Mouse (Mus musculus) forebrain, postnatal 0 days (tissue): Measurements from ENCODE around the gene Olfr1148. TPM values are rescaled to one million over a fixed set of nuclear protein-coding genes. Genes with fewer than 3 reads are reported as not detected.

Source experiments
- ATAC-seq: fragments of 200-750 bp; cut with Nextera tagmentation; 2 replicates; pipeline ENCODE4 v1.8.0; 2017; ENCODE audit warnings: mild to moderate bottlenecking, moderate library complexity
- DNase-seq: peaks from one replicate; pipeline ENCODE4 v3.0.0-alpha.2; 2015
- H3K27ac ChIP-seq: fragments of 300-500 bp; sonication (generic); 2 replicates; pipeline ENCODE4 v1.5.1; 2014; ENCODE audit warnings: low read depth, mild to moderate bottlenecking, antibody characterized with exemption, low read length, moderate library complexity, mixed read lengths
- H3K27me3 ChIP-seq: fragments of 300-500 bp; sonication (generic); 2 replicates; pipeline ENCODE4 v1.6.1; 2014; ENCODE audit warnings: mild to moderate bottlenecking, low read length, mixed read lengths; ENCODE audit not compliant: insufficient read depth
- H3K36me3 ChIP-seq: fragments of 300-500 bp; sonication (generic); 2 replicates; pipeline ENCODE4 v1.6.1; 2014; ENCODE audit warnings: mild to moderate bottlenecking, moderate library complexity; ENCODE audit not compliant: insufficient read depth
- H3K4me1 ChIP-seq: fragments of 300-500 bp; sonication (generic); 2 replicates; pipeline ENCODE4 v1.6.1; 2014; ENCODE audit warnings: antibody characterized with exemption; ENCODE audit not compliant: insufficient read depth
- H3K4me2 ChIP-seq: fragments of 300-500 bp; sonication (generic); 2 replicates; pipeline ENCODE4 v1.6.1; 2014; ENCODE audit warnings: low read depth, mild to moderate bottlenecking, moderate library complexity
- H3K4me3 ChIP-seq: fragments of 300-500 bp; sonication (generic); 2 replicates; pipeline ENCODE4 v1.5.1; 2014; ENCODE audit warnings: low read depth, low read length, mixed read lengths
- H3K9ac ChIP-seq: fragments of 300-500 bp; sonication (generic); 2 replicates; pipeline ENCODE4 v1.6.1; 2014; ENCODE audit warnings: mild to moderate bottlenecking
- H3K9me3 ChIP-seq: fragments of 300-500 bp; sonication (generic); 2 replicates; pipeline ENCODE4 v1.6.1; 2016; ENCODE audit warnings: low read length
- CTCF ChIP-seq: sonication (generic); IDR thresholded peaks from 2 replicates; pipeline ENCODE4 v1.5.1; 2016; ENCODE audit warnings: antibody characterized with exemption, control low read depth, low read depth
- WGBS: fragments of 180-500 bp; shearing (Covaris S2); extraction: QIAGEN DNeasy Blood & Tissue Kit; methylation state at CpG from one replicate; pipeline ENCODE4 v1.1.7; 2014; 5-methylcytosine and 5-hydroxymethylcytosine counted together
- polyA plus RNA-seq: library from polyadenylated mRNA; unstranded; fragments of >200 nt; fragmentation: Nextera tagmentation; extraction: Ambion mirVana; gene quantifications from 2 replicates; pipeline ENCODE4 v1.2.1, GENCODE M21; 2015
- total RNA-seq: library from RNA; depleted of rRNA; stranded (reverse); fragments of >200 nt; gene quantifications from 2 replicates; pipeline ENCODE4 v1.2.3, GENCODE M21; 2014; rRNA removed

Gene Olfr1148
- total RNA-seq (not detected in 2 replicates), polyA plus RNA-seq (not detected in 2 replicates)

- DNase-seq (no peak), ATAC-seq (no peak)
- 98% methylated on average over 1 of the region's 1 CpGs for WGBS
- Histone ChIP-seq H3K36me3 (no peaks in the 10 kb centered on the region), H3K9me3 (no peaks in the 10 kb centered on the region), H3K4me3 (no peak within 1 kb of the TSS), H3K4me1 (no peaks in the 10 kb centered on the region), H3K4me2 (no peak within 1 kb of the TSS), H3K27ac (no peak within 1 kb of the TSS), H3K27me3 (no peaks in the 10 kb centered on the region), H3K9ac (no peak within 1 kb of the TSS)
- TF ChIP-seq CTCF, result no peak
Observed at GRCm38 (mm10) chr2:87830233-87830632, at the start of gene Olfr1148. Olfr1148 (plus strand) TSS chr2:87830533.

- no peak for DNase-seq
- H3K4me3 ChIP-seq, result no peak within 1 kb of the TSS
Observed at GRCm38 (mm10) chr2:87800292-87800691, 30.0 kb upstream of the Olfr1148 start, which contains the start of gene Olfr1143. Olfr1143 (plus strand) TSS chr2:87800592.

DNA sequence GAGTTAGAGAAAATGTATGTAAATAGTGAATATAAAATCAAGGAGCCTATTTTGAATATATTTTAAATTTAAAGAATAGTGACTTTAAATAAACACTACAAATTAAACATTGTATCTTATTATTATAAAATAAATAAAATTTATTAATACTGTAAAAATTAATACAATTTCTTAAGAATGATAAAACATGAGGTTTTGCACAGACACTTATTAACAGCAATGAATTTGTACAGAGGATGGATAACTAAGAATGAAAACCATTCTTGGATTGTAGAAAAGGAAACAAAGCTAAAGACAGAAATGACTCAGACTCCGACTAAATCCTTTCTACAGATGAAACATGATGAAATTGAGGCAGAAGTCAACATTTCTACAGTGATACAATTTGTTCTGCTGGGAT lies 20.8 kb upstream of the Olfr1148 start, which contains the start of gene Olfr1145:
Gene Olfr1145 (plus strand): TSS at position 301 of the 400 bp plus-strand sequence.
- Histone ChIP-seq H3K27me3 (no peaks in the 10 kb centered on the region), H3K4me1 (no peaks in the 10 kb centered on the region), H3K4me3 (no peak within 1 kb of the TSS), H3K9me3 (no peaks in the 10 kb centered on the region), H3K36me3 (no peaks in the 10 kb centered on the region), H3K9ac (no peak within 1 kb of the TSS), H3K4me2 (no peak within 1 kb of the TSS), H3K27ac (no peak within 1 kb of the TSS)
- ATAC-seq (no peak), DNase-seq (no peak)
- WGBS, result 86% methylated on average over 1 of the region's 1 CpGs
- no peak for TF ChIP-seq CTCF

More at GRCm38 (mm10) chr2:87800292-87800691, 30.0 kb upstream of the Olfr1148 start, which contains the start of gene Olfr1143:
- Histone ChIP-seq H3K9ac (no peak within 1 kb of the TSS), H3K27ac (no peak within 1 kb of the TSS), H3K9me3 (no peaks in the 10 kb centered on the region), H3K27me3 (no peaks in the 10 kb centered on the region), H3K4me1 (no peaks in the 10 kb centered on the region), H3K36me3 (no peaks in the 10 kb centered on the region), H3K4me2 (no peak within 1 kb of the TSS)
- TF ChIP-seq CTCF, result no peak
- no peak for ATAC-seq

DNA sequence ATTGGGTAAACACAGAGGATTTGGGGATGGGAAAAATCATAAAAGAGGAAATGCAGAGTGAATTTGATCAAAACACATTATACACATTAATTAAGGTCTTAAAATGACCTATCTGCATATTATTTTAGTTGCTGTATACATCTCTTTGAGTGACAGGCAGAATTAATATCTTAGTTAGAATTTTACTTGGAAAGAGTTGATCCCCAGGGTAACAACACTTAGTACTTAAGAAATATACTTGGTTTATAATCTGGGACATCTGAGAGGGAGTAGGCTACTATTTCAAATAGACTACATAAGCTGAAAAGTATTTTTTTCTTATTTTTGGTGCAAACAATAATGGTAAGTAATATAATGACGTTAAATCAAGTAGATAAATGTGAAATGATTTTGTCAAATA lies 13.4 kb downstream of the Olfr1148 start, which contains the start of gene Olfr1150-ps1:
Gene Olfr1150-ps1 (plus strand): TSS at position 301 of the 400 bp plus-strand sequence.
- H3K4me2 ChIP-seq, result no peak within 1 kb of the TSS
- no peak within 1 kb of the TSS for H3K27ac ChIP-seq
- DNase-seq (no peak), ATAC-seq (no peak)
- H3K9me3 ChIP-seq, result no peaks in the 10 kb centered on the region
- H3K27me3 ChIP-seq, result no peaks in the 10 kb centered on the region
- no peak within 1 kb of the TSS for H3K4me3 ChIP-seq
- H3K4me1 ChIP-seq, result no peaks in the 10 kb centered on the region
- WGBS, result 81% methylated on average over 1 of the region's 1 CpGs
- no peaks in the 10 kb centered on the region for H3K36me3 ChIP-seq
- no peak within 1 kb of the TSS for H3K9ac ChIP-seq
- no peak for TF ChIP-seq CTCF

DNA sequence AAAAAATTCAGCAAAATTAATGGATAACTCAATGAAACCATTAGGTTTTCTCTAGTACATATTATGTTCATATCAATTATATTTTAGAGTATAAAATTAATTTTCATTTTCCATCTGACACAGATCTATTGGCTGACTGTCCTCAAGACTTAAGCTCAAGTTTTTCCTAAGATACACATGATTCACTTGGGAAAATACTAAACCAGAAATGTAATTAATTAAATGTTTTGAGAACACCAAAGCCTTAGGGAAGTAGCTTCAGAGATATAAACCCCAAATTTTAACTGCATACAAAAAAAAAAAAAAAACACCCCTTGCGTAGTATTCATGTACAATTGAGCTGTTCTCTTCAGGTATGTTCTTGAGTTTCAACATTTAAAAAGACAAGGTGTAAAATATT lies 25.2 kb downstream of the Olfr1148 start, which contains the start of gene Olfr1151:
Gene Olfr1151 (plus strand): TSS at position 301 of the 400 bp plus-strand sequence.
- WGBS, result 90% methylated on average over 1 of the region's 1 CpGs
- no peak for TF ChIP-seq CTCF
- ATAC-seq, result no peak
- Histone ChIP-seq H3K27ac (no peak within 1 kb of the TSS), H3K36me3 (no peaks in the 10 kb centered on the region), H3K4me1 (no peaks in the 10 kb centered on the region), H3K4me3 (no peak within 1 kb of the TSS), H3K4me2 (no peak within 1 kb of the TSS), H3K9me3 (no peaks in the 10 kb centered on the region), H3K27me3 (no peaks in the 10 kb centered on the region), H3K9ac (no peak within 1 kb of the TSS)
- no peak for DNase-seq

DNA sequence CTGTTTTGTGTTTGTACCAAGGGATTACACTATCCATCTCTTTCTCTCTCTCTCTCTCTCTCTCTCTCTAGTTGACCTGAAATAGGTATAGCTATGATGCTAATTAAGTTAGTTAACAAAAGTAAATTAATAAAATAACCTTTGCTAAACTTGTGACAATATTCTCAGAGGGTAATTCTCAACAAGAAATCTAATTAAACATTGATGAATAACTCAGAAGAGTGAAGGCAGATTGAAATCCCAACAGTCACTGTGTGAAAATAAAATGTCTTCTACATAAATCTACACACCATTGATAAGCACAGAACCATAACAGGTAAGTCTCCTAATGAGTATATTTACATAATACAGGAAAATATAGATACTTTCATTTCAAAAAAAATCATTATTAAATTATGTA lies 35.9 kb downstream of the Olfr1148 start, which contains the start of gene Olfr1152:
Gene Olfr1152 (plus strand): TSS at position 301 of the 400 bp plus-strand sequence.
- no peak within 1 kb of the TSS for H3K27ac ChIP-seq
- H3K9ac ChIP-seq, result no peak within 1 kb of the TSS
- no peaks in the 10 kb centered on the region for H3K9me3 ChIP-seq
- TF ChIP-seq CTCF, result no peak
- no peak within 1 kb of the TSS for H3K4me2 ChIP-seq
- ATAC-seq (no peak), DNase-seq (no peak)
- H3K4me1 ChIP-seq, result no peaks in the 10 kb centered on the region
- H3K36me3 ChIP-seq, result no peaks in the 10 kb centered on the region
- no peaks in the 10 kb centered on the region for H3K27me3 ChIP-seq
- no peak within 1 kb of the TSS for H3K4me3 ChIP-seq

Other genes starting within 250 kb of the Olfr1148 start
- gene Olfr1130, start 224.3 kb upstream of the Olfr1148 start, total RNA-seq, result 0.14 TPM in 1 of 2 replicates, not detected in the other
- gene Olfr1130, start 224.3 kb upstream of the Olfr1148 start, polyA plus RNA-seq, result not detected in 2 replicates
- not detected in 2 replicates for gene Olfr1131, start 203.4 kb upstream of the Olfr1148 start, total RNA-seq
- not detected in 2 replicates for gene Olfr1131, start 203.4 kb upstream of the Olfr1148 start, polyA plus RNA-seq
- gene Olfr1132, start 193.0 kb upstream of the Olfr1148 start, total RNA-seq, result not detected in 2 replicates
- not detected in 2 replicates for gene Olfr1132, start 193.0 kb upstream of the Olfr1148 start, polyA plus RNA-seq
- gene Olfr1133, start 183.2 kb upstream of the Olfr1148 start, total RNA-seq, result not detected in 2 replicates
- not detected in 2 replicates for gene Olfr1133, start 183.2 kb upstream of the Olfr1148 start, polyA plus RNA-seq
- not detected in 2 replicates for gene Olfr1134, start 172.1 kb upstream of the Olfr1148 start, total RNA-seq
- not detected in 2 replicates for gene Olfr1134, start 172.1 kb upstream of the Olfr1148 start, polyA plus RNA-seq
- gene Olfr1135, start 156.9 kb upstream of the Olfr1148 start, total RNA-seq, result not detected in 2 replicates
- gene Olfr1135, start 156.9 kb upstream of the Olfr1148 start, polyA plus RNA-seq, result not detected in 2 replicates
- gene Olfr1136, start 136.6 kb upstream of the Olfr1148 start, total RNA-seq, result not detected in 2 replicates
- not detected in 2 replicates for gene Olfr1136, start 136.6 kb upstream of the Olfr1148 start, polyA plus RNA-seq
- gene Olfr1137, start 117.4 kb upstream of the Olfr1148 start, total RNA-seq, result not detected in 2 replicates
- not detected in 2 replicates for gene Olfr1137, start 117.4 kb upstream of the Olfr1148 start, polyA plus RNA-seq
- gene Olfr1138, start 90.6 kb upstream of the Olfr1148 start, total RNA-seq, result not detected in 2 replicates
- not detected in 2 replicates for gene Olfr1138, start 90.6 kb upstream of the Olfr1148 start, polyA plus RNA-seq
- gene Olfr1140, start 86.8 kb upstream of the Olfr1148 start, total RNA-seq, result not detected in 2 replicates
- not detected in 2 replicates for gene Olfr1140, start 86.8 kb upstream of the Olfr1148 start, polyA plus RNA-seq
- not detected in 2 replicates for gene Olfr1141, start 76.5 kb upstream of the Olfr1148 start, total RNA-seq
- gene Olfr1141, start 76.5 kb upstream of the Olfr1148 start, polyA plus RNA-seq, result not detected in 2 replicates
- not detected in 2 replicates for gene Olfr152, start 51.0 kb upstream of the Olfr1148 start, total RNA-seq
- gene Olfr152, start 51.0 kb upstream of the Olfr1148 start, polyA plus RNA-seq, result not detected in 2 replicates
- not detected in 2 replicates for gene Olfr1143, start 29.9 kb upstream of the Olfr1148 start, total RNA-seq
- not detected in 2 replicates for gene Olfr1143, start 29.9 kb upstream of the Olfr1148 start, polyA plus RNA-seq
- gene Olfr1145, start 20.7 kb upstream of the Olfr1148 start, total RNA-seq, result not detected in 2 replicates
- not detected in 2 replicates for gene Olfr1145, start 20.7 kb upstream of the Olfr1148 start, polyA plus RNA-seq
- not detected in 2 replicates for gene Olfr1150-ps1, start 13.5 kb downstream of the Olfr1148 start, total RNA-seq
- gene Olfr1150-ps1, start 13.5 kb downstream of the Olfr1148 start, polyA plus RNA-seq, result not detected in 2 replicates
- not detected in 2 replicates for gene Olfr1151, start 25.3 kb downstream of the Olfr1148 start, total RNA-seq
- gene Olfr1151, start 25.3 kb downstream of the Olfr1148 start, polyA plus RNA-seq, result not detected in 2 replicates
- gene Olfr1152, start 36.0 kb downstream of the Olfr1148 start, total RNA-seq, result not detected in 2 replicates
- gene Olfr1152, start 36.0 kb downstream of the Olfr1148 start, polyA plus RNA-seq, result not detected in 2 replicates
- not detected in 2 replicates for gene Olfr1153, start 64.4 kb downstream of the Olfr1148 start, total RNA-seq
- not detected in 2 replicates for gene Olfr1153, start 64.4 kb downstream of the Olfr1148 start, polyA plus RNA-seq
- gene Olfr1154, start 74.6 kb downstream of the Olfr1148 start, total RNA-seq, result not detected in 2 replicates
- not detected in 2 replicates for gene Olfr1154, start 74.6 kb downstream of the Olfr1148 start, polyA plus RNA-seq
- not detected in 2 replicates for gene Olfr1155, start 114.6 kb downstream of the Olfr1148 start, total RNA-seq
- not detected in 2 replicates for gene Olfr1155, start 114.6 kb downstream of the Olfr1148 start, polyA plus RNA-seq
- not detected in 2 replicates for gene Olfr1156, start 122.6 kb downstream of the Olfr1148 start, total RNA-seq
- not detected in 2 replicates for gene Olfr1156, start 122.6 kb downstream of the Olfr1148 start, polyA plus RNA-seq
- not detected in 2 replicates for gene Olfr1157, start 137.8 kb downstream of the Olfr1148 start, total RNA-seq
- not detected in 2 replicates for gene Olfr1157, start 137.8 kb downstream of the Olfr1148 start, polyA plus RNA-seq
- not detected in 2 replicates for gene Olfr74, start 144.1 kb downstream of the Olfr1148 start, total RNA-seq
- not detected in 2 replicates for gene Olfr74, start 144.1 kb downstream of the Olfr1148 start, polyA plus RNA-seq
- not detected in 2 replicates for gene Olfr1158, start 159.6 kb downstream of the Olfr1148 start, total RNA-seq
- not detected in 2 replicates for gene Olfr1158, start 159.6 kb downstream of the Olfr1148 start, polyA plus RNA-seq
- gene Olfr1160, start 177.7 kb downstream of the Olfr1148 start, total RNA-seq, result not detected in 2 replicates
- gene Olfr1160, start 177.7 kb downstream of the Olfr1148 start, polyA plus RNA-seq, result not detected in 2 replicates
- gene Olfr1161, start 192.2 kb downstream of the Olfr1148 start, total RNA-seq, result not detected in 2 replicates
- not detected in 2 replicates for gene Olfr1161, start 192.2 kb downstream of the Olfr1148 start, polyA plus RNA-seq
- gene Olfr73, start 207.2 kb downstream of the Olfr1148 start, total RNA-seq, result 0.15 TPM in 1 of 2 replicates, not detected in the other
- not detected in 2 replicates for gene Olfr73, start 207.2 kb downstream of the Olfr1148 start, polyA plus RNA-seq
- not detected in 2 replicates for gene Olfr1162, start 220.6 kb downstream of the Olfr1148 start, total RNA-seq
- gene Olfr1162, start 220.6 kb downstream of the Olfr1148 start, polyA plus RNA-seq, result not detected in 2 replicates
- not detected in 2 replicates for gene Olfr1163, start 241.3 kb downstream of the Olfr1148 start, total RNA-seq
- not detected in 2 replicates for gene Olfr1163, start 241.3 kb downstream of the Olfr1148 start, polyA plus RNA-seq